Mouse (Mus musculus): ENCODE measurements at regions not wholly inside any gene's neighbourhood (a gene's known extent, or its start where the extent isn't known, plus 50 kb on each side); places are given as distances from the start of the nearest gene placed in this dataset.

DNA sequence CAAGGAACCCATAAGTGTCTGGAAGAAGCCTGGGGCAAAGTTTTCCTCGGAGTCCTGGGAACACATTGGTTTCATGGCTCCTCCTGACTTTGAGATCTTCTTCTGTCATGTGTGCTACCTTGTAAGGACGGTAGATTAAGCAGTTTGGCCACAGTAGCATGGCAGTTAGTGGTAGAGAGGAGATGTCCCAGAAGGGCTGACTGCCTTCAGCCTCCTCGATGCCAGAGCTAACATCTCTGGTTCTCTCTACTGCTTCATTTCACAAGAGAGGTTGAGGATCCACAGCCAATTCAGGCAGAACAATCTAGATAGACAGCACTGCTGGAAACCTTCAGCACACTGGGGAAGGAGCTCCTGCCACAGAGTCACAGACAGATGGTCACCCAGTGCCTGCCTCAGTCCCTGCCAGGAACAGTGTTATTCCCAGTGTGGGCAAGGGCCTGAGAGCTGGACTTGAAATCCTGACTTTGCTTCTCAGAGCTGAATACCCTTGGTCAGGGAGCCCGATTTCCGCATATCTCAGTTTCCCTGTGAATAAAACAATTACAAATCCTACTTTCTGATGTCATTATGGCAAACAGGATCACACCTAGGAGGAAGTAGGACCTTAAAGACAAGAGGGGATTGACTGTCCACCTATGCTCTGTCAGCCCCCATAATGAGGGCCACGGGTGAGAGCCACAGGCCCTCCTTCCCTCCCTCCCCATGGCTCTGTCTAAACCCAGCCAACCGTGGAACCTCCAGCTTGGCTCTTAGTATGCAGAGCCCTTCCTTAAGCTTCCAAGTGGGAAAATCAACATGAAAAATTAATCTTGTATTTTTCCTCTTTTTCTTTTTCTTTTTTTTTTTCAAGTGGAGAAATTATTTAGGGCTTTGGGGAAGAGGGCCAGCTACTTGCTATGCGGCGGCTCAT, 290.3 kb downstream of the Fut8 start:
- TF ChIP-seq POLR2A (IDR thresholded peaks at IDR 0.05; ENCODE audit: low read depth, low read length) (no peak), CTCF (conservative IDR thresholded peaks at IDR 0.05; ENCODE audit: insufficient read depth, insufficient read length, low read depth, low read length) (no peak)
